Mouse (Mus musculus): ENCODE measurements around the gene Lyz2. TPM values are rescaled to one million over a fixed set of nuclear protein-coding genes. Genes with fewer than 3 reads are reported as not detected.
"Not testable (repeated sequence)": the region's sequence is repeated elsewhere in the genome, so short reads cannot be mapped to it uniquely, and the experiment has no call there.

The Lyz2 gene
- polyA plus RNA-seq, 1 experiment, result 0.04 TPM

DNA sequence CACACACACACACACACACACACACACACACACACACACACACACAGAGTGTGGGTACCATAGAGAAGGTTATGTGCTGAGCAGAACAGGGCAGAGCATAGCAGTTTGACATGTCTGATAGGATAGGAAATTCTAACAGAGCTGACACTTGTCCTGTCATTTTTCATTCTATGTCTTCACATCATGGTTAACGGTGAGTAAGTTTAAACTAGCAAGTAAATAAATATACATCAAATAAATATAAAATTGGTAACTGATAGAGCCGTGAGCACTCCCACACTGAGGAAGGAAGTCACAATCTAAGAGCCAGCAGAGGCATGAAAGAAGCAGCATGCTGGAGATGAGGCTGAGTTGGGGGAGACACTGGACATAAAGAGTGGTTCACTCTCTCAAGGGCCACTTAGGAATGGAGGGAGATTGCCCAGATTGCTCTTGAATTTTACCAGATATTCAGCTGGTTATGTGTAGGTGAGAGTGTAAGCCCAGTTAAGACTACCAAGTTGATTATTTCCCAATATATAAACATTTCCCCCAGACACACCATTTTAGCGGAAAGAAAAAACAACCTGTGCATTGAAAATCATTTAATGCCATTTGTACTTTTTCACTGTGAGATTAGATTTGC lies 5.2 kb upstream of the Lyz2 start:
- no peak for TF ChIP-seq FOSL1 (IDR thresholded peaks at IDR 0.05; ENCODE audit: insufficient read depth, low read length, poor library complexity, severe bottlenecking)
- TF ChIP-seq MAX (IDR thresholded peaks at IDR 0.05), result no peak
- Histone ChIP-seq H3K79me3 (ENCODE audit: low read depth) (no peaks in the 10 kb centered on the region), H3K36me3 (ENCODE audit: control insufficient read depth, insufficient read depth) (no peaks in the 10 kb centered on the region), H3K27me3 (ENCODE audit: control insufficient read depth, insufficient read depth, insufficient read length) (peaks cover 46% of the 10 kb centered on the region), H3ac (ENCODE audit: control insufficient read depth, insufficient read length, low read depth) (no peak overlapping the region), H3K79me2 (ENCODE audit: control insufficient read depth, insufficient read depth) (no peaks in the 10 kb centered on the region), H3K4me3 (ENCODE audit: insufficient read depth, poor library complexity, severe bottlenecking) (no peak overlapping the region)

DNA sequence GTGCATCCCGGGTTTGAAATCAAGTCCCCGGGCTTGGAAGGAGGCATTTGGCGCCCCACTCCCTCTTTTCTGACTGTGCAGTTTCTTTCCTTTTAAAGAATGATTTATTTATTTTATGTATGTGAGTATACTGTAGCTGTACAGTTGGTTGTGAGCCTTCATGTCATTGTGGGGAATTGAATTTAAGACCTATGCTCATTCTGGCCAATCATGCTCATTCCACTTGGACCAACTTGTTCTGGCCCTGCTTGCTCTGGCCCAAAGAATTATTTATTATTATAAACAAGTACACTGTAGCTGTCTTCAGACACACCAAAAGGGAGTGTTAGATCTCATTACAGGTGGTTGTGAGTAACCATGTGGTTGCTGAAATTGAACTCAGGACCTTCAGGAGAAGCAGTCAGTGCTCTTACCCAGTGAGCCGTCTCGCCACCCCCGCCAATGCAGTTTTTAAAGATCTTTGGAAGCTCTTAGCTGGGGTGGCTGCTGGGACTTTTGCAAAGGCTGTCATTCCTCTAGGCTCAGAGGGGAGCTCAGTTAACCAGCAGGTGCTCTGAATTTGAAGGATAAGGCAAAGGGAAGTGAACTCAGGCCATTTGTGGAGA lies 4.3 kb upstream of the Lyz2 start:
- TF ChIP-seq MYOD1 (IDR thresholded peaks at IDR 0.05; ENCODE audit: control insufficient read depth, insufficient read length, low read depth), result no peak
- TF ChIP-seq MAX (IDR thresholded peaks at IDR 0.05), result no peak
- TF ChIP-seq CTCF (IDR thresholded peaks at IDR 0.05; ENCODE audit: control insufficient read depth, insufficient read depth, insufficient read length), result no peak
- no peak for TF ChIP-seq MYOG (IDR thresholded peaks at IDR 0.05; ENCODE audit: control insufficient read depth, extremely low read depth, insufficient read length)
- no peak for TF ChIP-seq USF1 (IDR thresholded peaks at IDR 0.05; ENCODE audit: low read depth)
- TF ChIP-seq FOSL1 (IDR thresholded peaks at IDR 0.05; ENCODE audit: insufficient read depth, low read length, poor library complexity, severe bottlenecking), result no peak
- no peak for TF ChIP-seq CEBPB (IDR thresholded peaks at IDR 0.05; ENCODE audit: low read depth)
- no peaks in the 10 kb centered on the region for H3K36me3 ChIP-seq (ENCODE audit: control insufficient read depth, insufficient read depth)
- H3K4me3 ChIP-seq (ENCODE audit: insufficient read depth, poor library complexity, severe bottlenecking), result no peak overlapping the region
- peaks cover 44% of the 10 kb centered on the region for H3K27me3 ChIP-seq (ENCODE audit: control insufficient read depth, insufficient read depth, insufficient read length)
- H3K79me3 ChIP-seq (ENCODE audit: low read depth), result no peaks in the 10 kb centered on the region
- no peaks in the 10 kb centered on the region for H3K79me2 ChIP-seq (ENCODE audit: control insufficient read depth, insufficient read depth)
- no peak overlapping the region for H3ac ChIP-seq (ENCODE audit: control insufficient read depth, insufficient read length, low read depth)

DNA sequence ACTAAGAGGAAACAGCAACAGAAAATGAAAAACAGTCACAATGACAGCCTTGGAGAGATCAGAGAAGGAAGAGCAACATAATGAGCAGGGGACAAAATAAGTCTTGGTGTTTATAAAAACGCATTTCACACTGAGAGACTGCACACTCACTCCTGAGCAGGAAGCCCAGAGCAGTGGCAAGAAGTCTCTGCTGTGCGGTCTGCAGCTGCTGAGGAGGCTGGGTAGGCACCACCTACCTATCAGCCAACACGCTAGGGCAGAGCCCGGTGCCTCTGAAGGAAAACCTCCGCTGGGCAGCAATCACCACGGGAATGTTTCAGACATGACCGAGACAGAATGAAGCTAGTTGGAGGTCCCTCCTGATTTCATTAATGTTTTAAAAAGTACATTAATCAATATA lies 3.5 kb upstream of the Lyz2 start:
- not testable (repeated sequence) for H3ac ChIP-seq (ENCODE audit: control insufficient read depth, insufficient read length, low read depth); H3K4me3 ChIP-seq (ENCODE audit: insufficient read depth, poor library complexity, severe bottlenecking); H3K79me3 ChIP-seq (ENCODE audit: low read depth); H3K36me3 ChIP-seq (ENCODE audit: control insufficient read depth, insufficient read depth); H3K79me2 ChIP-seq (ENCODE audit: control insufficient read depth, insufficient read depth)
- H3K27me3 ChIP-seq (ENCODE audit: control insufficient read depth, insufficient read depth, insufficient read length), result peaks cover 48% of the 10 kb centered on the region

DNA sequence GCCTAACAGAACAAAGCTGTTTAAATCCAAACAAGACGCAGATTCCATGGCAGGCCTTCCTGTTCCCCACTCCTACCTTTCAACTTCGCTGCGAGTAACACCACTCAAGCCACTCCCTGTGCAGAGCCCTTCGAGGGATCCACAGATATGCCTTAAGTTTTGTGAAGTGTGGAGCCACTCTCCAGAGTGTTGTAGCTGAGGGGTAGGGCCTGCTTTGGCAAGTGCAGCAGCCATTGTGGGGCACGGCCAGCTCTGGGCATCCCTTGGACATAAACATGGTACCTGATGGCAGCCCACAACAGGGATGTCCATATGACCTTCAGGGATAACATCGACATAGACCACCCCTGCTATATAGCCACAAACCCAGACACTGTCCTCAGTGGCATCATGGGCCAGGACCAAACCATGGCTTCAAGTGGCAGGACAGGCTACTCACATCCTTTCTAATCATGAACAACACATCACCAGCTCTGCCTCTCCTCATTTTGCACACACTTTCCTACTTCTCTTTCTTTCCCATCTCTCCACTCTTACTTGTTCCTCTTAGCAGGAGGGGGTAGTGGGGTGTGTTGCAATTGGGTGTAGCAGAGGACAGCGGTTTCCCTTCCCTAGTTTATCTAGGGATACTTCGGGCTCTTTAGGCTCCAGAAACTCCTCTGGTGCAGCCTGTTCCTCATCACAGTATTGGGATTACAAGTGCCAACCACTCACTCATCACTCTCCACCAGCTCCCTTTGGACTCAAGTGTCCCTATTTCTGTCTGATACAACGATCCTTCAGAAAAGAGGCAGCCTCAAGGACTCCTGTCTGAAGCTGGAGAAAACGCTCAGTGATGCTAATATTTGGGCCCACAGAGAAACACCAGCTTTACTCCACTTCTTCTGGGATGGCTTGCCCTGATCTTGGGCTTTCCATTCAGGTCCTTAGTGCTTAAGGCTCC lies 2.7 kb upstream of the Lyz2 start:
- H3ac ChIP-seq (ENCODE audit: control insufficient read depth, insufficient read length, low read depth), result no peak overlapping the region
- H3K36me3 ChIP-seq (ENCODE audit: control insufficient read depth, insufficient read depth), result no peaks in the 10 kb centered on the region
- TF ChIP-seq MAX (IDR thresholded peaks at IDR 0.05) (no peak), USF1 (IDR thresholded peaks at IDR 0.05; ENCODE audit: low read depth) (no peak), FOSL1 (IDR thresholded peaks at IDR 0.05; ENCODE audit: insufficient read depth, low read length, poor library complexity, severe bottlenecking) (no peak), MYOG (IDR thresholded peaks at IDR 0.05; ENCODE audit: control insufficient read depth, extremely low read depth, insufficient read length) (no peak), CTCF (IDR thresholded peaks at IDR 0.05; ENCODE audit: control insufficient read depth, insufficient read depth, insufficient read length) (no peak), MYOD1 (IDR thresholded peaks at IDR 0.05; ENCODE audit: control insufficient read depth, insufficient read length, low read depth) (no peak), CEBPB (IDR thresholded peaks at IDR 0.05; ENCODE audit: low read depth) (no peak)
- H3K79me2 ChIP-seq (ENCODE audit: control insufficient read depth, insufficient read depth), result no peaks in the 10 kb centered on the region
- H3K79me3 ChIP-seq (ENCODE audit: low read depth), result no peaks in the 10 kb centered on the region
- H3K4me3 ChIP-seq (ENCODE audit: insufficient read depth, poor library complexity, severe bottlenecking), result no peak overlapping the region
- peaks cover 45% of the 10 kb centered on the region for H3K27me3 ChIP-seq (ENCODE audit: control insufficient read depth, insufficient read depth, insufficient read length)

DNA sequence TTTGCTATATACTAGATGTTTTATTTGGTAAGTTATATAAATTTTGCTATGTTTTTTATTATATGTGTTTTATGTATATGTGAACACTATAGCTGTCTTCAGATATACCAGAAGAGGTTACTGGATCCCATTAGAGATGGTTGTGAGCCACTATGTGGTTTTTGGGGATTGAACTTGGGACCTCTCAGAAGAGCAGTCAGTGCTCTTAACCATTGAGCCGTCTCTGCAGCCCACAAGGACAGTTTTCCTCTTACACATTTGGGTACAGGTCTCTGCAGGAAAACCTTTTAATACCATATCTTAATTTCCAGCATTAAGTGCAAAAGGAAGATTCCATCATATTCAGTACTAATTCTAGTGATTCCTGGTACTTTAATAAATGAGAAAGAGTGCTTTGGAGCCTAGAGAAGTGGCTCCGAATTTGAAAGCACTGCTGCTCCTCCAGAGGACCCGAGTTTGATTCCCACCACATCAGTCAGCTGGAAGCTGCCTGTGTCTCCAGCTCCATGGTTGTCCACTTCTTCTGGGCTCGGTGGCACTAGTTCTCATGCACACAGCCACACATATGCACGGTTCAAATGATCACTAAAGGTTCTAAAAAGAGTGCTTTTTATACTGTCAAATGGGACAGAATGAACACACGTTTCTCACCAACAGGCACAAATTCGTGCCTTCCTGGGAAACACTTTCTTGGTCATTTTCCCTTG lies 1.9 kb upstream of the Lyz2 start:
- Histone ChIP-seq H3K4me3 (ENCODE audit: insufficient read depth, poor library complexity, severe bottlenecking) (no peak overlapping the region), H3K27me3 (ENCODE audit: control insufficient read depth, insufficient read depth, insufficient read length) (peaks cover 41% of the 10 kb centered on the region), H3K36me3 (ENCODE audit: control insufficient read depth, insufficient read depth) (no peaks in the 10 kb centered on the region), H3ac (ENCODE audit: control insufficient read depth, insufficient read length, low read depth) (no peak overlapping the region), H3K79me2 (ENCODE audit: control insufficient read depth, insufficient read depth) (no peaks in the 10 kb centered on the region), H3K79me3 (ENCODE audit: low read depth) (no peaks in the 10 kb centered on the region)
- no peak for TF ChIP-seq MYOD1 (IDR thresholded peaks at IDR 0.05; ENCODE audit: control insufficient read depth, insufficient read length, low read depth)
- TF ChIP-seq CTCF (IDR thresholded peaks at IDR 0.05; ENCODE audit: control insufficient read depth, insufficient read depth, insufficient read length), result no peak
- TF ChIP-seq MAX (IDR thresholded peaks at IDR 0.05), result no peak
- no peak for TF ChIP-seq MYOG (IDR thresholded peaks at IDR 0.05; ENCODE audit: control insufficient read depth, extremely low read depth, insufficient read length)

DNA sequence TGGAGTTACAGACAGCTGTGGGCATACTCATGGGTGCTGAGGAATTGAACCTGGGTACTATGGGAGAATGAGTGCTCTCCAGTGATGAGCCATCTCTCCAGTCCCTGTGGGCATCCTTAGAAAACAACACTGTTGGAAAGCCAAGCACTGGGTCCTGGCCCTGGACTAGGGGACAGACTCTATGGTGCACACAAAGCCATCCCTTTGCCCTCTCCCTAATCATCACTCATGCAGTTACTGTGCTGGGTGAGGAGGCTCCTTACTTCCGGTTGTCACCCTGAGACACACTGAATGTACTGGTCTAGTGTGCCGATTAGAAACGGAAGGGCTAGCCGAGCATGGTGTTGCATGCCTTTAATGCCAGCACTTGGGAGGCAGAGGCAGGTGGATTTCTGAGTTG lies 1.1 kb upstream of the Lyz2 start:
- H3ac ChIP-seq (ENCODE audit: control insufficient read depth, insufficient read length, low read depth); H3K79me2 ChIP-seq (ENCODE audit: control insufficient read depth, insufficient read depth); H3K79me3 ChIP-seq (ENCODE audit: low read depth); H3K36me3 ChIP-seq (ENCODE audit: control insufficient read depth, insufficient read depth); H3K4me3 ChIP-seq (ENCODE audit: insufficient read depth, poor library complexity, severe bottlenecking): not testable (repeated sequence)
- H3K27me3 ChIP-seq (ENCODE audit: control insufficient read depth, insufficient read depth, insufficient read length), result peaks cover 39% of the 10 kb centered on the region

All from C2C12 (cell line).